Mouse (Mus musculus) MEL-GATA-1-ER (cell line): ENCODE results near the gene Guca2b.
"Not testable (repeated sequence)": the region's sequence is repeated elsewhere in the genome, so short reads cannot be mapped to it uniquely, and the experiment has no call there.

Experiments used
- DNase-seq: peaks from one replicate; pipeline ENCODE4 v3.0.0-alpha.2; 2012; ENCODE audit warnings: low read depth; ENCODE audit errors: extremely low read depth

Guca2b gene

GRCm38 (mm10) chr4:119657011-119657410 is 1.7 kb downstream of the Guca2b start:
- no peak for DNase-seq

DNA sequence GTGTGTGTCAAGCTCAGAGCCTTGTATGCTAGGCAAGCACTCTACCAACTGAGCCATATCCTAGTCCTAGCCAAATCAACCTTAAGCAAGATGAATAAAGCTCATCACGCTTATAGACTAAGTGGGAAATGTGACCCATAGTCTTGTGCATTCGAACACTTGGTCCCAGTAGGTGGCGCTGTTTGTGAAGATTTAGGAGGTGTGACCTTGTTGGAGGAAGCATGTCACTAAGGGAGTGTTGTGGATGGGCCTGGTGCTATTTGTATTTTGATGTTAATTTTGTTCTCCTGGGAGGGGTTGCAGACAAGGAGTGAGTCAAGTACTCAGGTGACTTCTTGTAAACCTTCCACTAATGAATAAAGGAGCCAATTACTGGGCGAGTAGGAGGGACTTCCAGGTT is 16.1 kb downstream of the Guca2b start:
- no peak for DNase-seq

DNA sequence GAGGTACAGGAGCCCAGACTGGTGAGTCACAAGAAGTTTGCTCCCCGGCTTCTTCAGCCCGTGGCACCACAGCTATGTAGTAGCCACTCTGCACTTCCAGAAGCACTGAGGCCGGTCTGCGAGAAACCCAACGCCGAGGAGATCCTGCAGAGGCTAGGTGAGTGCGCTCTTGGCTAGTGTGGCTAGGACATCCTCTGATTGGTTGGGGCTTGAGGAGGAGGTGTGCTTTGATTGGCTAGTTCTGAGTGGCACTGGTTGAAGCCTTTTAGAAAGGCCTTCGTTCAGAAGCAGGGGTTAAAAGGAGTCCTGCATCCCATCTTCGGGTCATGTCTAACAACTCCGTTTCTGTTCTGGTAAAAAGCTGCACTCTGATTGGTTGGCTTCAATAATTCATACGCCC is 20.1 kb downstream of the Guca2b start:
- DNase-seq, result no peak

GRCm38 (mm10) chr4:119637946-119638345 is 20.8 kb downstream of the Guca2b start:
- DNase-seq, result no peak

DNA sequence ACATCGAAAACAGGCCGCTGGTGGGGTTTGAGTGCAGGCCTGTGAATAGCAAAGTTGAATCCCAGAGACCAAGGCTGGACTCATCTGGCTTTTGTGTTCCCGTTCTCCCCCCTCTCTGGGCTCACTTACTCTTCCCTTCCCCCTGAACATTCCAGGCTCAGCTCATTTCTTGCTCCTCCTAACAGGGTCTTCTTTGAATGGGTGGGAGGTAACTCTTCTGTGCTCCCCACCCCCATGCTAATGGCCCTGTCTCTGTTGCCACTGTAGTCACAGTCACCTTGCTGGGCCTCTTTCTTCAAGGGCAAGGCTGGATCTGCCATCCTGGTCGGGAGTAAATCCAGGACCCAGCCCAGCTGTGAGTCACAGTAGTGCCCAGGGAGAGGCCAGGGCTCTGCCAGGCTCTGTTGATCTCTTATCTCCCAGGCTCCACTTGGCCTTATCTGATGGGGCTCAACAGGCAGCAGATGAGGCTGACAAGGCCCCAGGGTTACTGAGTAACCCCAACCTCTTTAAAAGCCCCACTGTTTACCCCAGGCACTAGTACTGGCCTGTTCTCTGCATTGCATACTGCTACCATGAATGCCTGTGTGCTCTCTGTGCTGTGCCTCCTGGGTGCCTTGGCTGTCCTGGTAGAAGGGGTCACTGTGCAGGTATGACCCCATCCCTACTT is 21.4 kb downstream of the Guca2b start, which contains the start of gene Guca2a:
TSS of gene Guca2a (plus strand) at position 529 of the 670 bp plus-strand sequence.
- DNase-seq, result no peak

DNA sequence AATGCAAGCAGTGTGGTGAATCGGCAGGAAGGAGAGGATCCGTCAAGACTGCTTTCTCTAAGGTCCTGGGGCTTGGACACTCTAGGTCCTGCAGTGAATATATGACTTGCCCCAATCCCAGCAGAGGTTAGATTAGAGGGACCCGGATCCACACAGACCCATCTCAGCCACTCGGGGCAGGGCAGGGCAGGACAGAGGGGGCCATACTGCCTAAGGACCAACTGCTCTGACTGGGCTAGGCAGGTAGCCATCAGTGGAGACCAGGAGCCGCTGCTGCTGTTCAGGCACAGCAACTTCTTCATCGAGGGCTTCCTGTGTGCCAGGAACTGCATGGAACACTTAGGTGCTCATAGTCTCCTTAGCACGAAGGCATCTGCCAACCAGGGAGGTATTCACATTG is 22.0 kb downstream of the Guca2b start:
- DNase-seq, result no peak

DNA sequence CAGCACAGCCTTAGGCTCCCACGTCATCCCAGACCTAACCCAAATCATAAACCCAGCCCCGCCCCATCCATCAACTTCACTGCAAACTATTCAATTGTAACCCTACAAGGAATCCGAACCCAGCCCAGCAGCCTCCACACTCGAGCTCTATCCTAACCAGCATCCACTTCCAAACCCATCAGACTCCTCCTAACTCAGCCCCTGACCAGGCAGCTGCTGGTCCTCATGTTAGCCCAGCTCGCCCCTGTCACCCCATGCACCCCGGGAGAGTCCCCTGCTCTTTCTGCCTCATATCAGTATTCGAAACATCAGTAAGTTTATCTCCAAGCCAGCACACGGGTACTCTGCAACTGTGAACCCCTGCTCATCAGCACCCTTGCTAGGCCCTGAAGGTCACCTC is 23.1 kb downstream of the Guca2b start:
- DNase-seq, result no peak

DNA sequence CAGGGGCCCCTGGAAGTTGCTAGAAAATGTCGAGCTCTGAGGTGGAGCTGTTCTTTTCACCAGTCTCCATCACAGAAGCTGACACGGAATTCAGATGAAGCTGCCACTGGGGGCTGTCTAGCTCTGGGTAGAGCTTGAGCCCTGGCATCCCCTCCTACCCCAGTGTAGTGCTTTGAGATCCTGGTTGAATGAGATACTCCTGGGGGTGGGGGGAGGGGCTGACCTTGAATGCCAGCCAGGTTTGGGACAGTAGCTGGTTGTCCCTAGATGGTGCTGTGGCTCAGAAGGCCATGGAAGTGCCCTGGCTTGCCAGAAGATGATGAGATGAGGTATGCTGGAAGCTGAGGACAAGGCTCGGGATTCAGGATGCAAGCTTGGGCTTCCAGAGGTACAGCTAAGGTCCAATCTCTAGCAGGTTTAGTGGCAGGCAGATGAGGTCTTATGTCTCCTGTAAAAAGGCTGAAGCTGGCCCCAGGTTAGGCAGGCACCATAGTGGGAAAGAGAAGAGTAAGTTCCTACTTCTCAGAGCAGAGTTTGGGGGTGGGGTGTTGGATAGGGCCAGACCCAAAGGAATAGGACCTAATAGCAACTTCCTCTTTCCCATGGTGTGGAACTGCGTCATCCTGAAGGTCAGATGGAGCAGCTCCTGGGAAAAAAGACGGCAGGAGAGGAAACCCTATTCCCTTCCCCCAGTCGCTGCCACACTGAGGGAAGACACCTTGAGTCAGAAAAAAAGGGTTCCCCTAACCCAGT is 23.7 kb downstream of the Guca2b start:
- no peak for DNase-seq

GRCm38 (mm10) chr4:119633948-119634347 is 24.8 kb downstream of the Guca2b start:
- no peak for DNase-seq

DNA sequence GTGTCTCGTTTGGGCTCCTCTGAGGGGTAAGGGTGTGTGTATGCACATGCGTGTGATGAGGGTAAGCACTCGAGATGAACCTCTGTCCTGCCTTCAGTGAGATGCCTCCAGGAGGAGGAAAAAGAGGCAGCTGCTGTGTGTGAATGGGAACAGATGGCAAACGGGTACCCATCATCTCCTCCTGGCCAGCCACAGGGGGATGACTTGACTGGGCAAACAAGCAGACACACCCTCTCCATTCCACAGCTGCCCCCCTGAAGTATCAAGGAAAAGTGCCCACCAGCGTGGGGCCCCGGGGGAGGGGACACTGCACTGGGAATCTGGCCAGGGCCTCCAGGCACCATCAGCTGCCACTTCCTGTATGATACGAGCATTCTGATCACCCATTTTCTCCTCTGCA is 25.4 kb downstream of the Guca2b start:
- DNase-seq, result no peak

- DNase-seq, result peak; percentile 71
Measured at GRCm38 (mm10) chr4:119632721-119633120, 26.0 kb downstream of the Guca2b start.

DNA sequence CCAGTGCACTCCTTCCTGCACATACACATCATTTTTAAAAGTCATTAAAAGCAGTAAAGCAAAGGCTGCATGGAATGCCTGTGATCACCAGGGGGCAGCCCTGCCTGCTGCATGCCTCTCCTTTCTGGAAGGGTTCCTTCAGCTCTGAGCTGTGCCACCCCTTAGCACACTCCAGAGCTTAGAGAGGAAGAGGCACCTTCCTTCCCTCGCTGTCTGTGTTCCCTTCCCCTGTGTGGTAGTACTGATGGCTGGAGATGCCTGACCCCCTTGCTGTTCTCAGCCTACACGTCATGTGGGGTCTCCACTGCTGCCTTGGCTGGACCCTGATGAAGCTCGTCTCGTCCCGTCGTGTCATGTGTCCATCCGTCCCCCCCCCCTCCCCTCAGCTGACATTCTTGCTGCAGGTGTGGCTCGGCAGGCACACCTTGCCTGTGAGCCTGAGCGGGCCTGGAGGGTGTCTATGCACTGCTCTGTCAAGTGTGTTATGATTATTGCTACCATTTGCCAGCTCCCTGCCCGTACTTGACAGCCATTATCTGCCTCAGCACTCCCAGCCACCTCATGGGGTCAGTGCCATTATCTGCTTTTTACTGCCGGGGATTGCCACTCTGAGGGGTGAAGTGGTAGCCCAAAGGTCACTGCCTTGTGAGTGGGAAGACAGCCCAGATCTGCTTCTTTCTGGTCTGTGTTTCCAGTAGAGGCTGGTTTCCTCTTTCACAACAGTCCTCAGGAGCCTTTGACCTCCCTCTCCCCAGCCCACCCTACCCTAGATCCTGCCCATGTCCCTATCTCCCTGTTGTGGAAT is 27.4 kb downstream of the Guca2b start:
- no peak for DNase-seq

- DNase-seq, result not testable (repeated sequence)
Measured at GRCm38 (mm10) chr4:119628363-119628762, 30.4 kb downstream of the Guca2b start.

GRCm38 (mm10) chr4:119627317-119627716 is 31.4 kb downstream of the Guca2b start:
- DNase-seq, result no peak

- no peak for DNase-seq
Measured at GRCm38 (mm10) chr4:119626876-119627275, 31.9 kb downstream of the Guca2b start.

GRCm38 (mm10) chr4:119626081-119626645 is 32.6 kb downstream of the Guca2b start:
- no peak for DNase-seq

- no peak for DNase-seq
Measured at GRCm38 (mm10) chr4:119614724-119615123, 44.0 kb downstream of the Guca2b start.

DNA sequence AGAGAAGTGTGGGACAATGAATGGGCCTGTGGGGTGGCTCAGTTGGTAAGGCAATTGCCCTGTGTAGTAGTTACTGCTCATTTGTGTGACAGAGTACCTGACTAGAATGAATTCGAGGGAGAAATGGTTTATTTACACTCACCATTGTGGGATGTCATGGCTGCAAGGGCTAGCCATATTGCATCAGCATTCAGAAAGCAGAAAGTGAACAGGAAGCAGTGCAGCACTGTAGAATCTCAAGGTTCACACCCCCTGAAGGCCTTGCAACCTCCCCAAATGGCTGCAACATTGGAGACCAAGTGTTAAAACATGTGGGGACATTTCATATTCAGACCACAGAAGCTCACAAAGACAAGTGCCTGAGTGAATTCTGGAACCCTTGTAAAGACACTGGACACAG is 44.7 kb downstream of the Guca2b start:
- DNase-seq, result no peak

GRCm38 (mm10) chr4:119609488-119609887 is 49.3 kb downstream of the Guca2b start:
- peak; percentile 97 for DNase-seq
